Mouse (Mus musculus) mature B cell (primary cell): ENCODE data around the gene Crygd.
"Not testable (repeated sequence)": the region's sequence is repeated elsewhere in the genome, so short reads cannot be mapped to it uniquely, and the experiment has no call there.

ENCODE experiments used
- in situ Hi-C: fragments of 300-500 bp; cut with MboI; formaldehyde crosslinking; loops from 2 replicates; pipeline ENCODE4 v1.14.3; 2019

The Crygd gene

GRCm38 (mm10) chr1:65063352-65063751 is at the start of gene Crygd:
Crygd (minus strand) TSS chr1:65063452.
- in situ Hi-C loops = no loop called here

DNA sequence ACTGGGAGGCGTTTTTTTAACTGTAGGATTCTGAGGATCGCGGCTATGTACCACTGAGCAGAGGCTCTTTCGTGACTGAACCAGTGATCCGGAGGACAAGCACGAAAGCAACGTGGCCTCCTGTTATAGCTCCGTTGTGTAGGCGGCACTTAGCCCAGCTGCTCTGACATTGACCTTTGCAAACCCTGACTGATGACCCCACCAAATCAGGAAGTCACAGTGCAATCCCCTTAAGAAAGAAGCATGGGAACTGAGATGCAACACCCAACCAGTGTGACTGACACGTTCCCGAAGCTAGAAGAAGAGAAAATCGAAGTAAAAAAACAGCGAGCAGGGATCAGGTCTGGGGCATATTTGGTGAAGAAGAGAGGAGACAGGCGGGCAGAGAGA is 49.5 kb upstream of the Crygd start:
- in situ Hi-C loops = no loop called here

GRCm38 (mm10) chr1:65112031-65112806 is 49.0 kb upstream of the Crygd start:
- in situ Hi-C loops = no loop called here

DNA sequence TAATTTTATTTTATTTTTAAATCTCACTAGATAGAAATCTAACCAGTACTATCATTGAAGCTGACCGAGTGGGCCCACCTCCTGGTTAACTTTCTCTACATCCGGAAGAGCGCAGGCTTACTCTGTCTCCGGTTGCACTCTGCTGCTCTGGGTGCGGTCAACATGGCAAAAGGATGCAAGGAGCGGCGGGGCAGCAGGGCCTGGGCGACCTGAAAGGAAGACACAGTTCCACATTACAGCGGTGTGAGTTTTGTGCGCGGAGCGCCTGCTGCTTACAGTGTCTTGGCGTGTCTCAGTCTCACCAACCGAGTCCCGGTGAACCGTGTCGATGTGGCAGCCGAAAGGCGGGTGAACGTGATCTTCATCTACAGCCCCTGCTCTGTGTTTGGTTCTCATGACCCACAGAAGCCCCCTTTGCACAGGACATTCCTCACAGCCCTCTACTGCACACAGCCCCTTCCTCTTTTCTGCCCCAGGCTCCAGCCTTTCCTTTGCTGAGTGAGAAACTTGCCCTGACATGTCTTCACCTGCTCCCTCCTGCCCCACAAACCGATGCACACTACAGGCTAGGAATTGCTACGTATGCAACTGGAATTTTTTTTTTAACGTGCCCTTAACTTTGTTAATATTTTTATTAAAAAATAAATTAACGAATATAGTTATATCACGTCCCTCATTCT is 46.6 kb upstream of the Crygd start:
- in situ Hi-C loops = no loop called here

- in situ Hi-C loops = no loop called here
Observed at GRCm38 (mm10) chr1:65109196-65109595, 45.9 kb upstream of the Crygd start.

DNA sequence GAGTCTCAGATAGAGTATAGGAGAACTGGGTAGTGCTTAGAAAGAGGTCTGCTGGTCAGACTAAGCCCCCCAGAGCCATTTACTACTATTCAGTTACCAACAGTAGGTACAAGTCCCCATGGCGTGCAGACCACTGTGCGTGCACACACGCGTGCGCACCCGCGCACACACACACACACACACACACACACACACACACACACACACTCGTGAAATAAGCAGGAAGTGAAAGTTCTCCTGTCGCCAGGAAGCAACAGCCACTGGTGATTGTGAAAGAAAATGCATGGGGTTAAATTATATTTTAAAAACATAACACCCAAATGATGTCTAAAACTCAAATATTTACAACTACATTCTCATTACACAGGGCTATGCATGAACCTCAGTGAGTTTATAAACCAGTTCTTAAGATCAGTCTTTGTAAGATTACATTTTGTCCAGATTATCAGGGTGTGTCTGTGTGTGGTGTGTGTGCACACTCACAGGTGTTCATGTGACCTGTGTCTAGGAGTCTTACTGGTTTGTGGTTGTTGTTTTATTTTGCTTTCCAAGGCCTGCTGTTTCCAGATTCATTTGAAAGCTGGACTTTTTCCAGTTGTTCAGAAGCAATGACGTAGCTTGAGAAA is 44.5 kb upstream of the Crygd start:
- in situ Hi-C loops = no loop called here

DNA sequence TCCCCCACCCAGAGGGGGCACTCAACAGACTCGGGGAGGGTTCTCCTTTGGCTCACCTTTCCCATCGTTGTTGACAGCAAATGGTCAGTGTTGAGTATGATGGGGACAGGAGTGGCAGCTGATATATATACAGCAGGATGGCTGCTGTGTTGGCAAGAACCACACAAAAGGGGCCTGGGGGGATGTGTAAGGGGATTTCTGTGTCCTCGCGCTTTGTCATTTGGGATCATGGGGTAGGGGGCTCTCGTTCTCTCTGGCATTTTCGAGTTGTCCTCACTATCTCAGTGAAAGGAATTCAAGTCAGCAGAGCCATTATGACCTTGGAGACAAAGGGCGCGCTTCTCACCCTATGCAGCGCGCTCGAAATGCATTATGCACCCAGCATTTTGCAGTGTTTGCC is 40.0 kb upstream of the Crygd start, which contains the start of gene Cryga:
Gene Cryga (minus strand): TSS at position 101 of the 400 bp plus-strand sequence.
- in situ Hi-C loops = no loop called here

GRCm38 (mm10) chr1:65096953-65097352 is 33.7 kb upstream of the Crygd start:
- in situ Hi-C loops = no loop called here

DNA sequence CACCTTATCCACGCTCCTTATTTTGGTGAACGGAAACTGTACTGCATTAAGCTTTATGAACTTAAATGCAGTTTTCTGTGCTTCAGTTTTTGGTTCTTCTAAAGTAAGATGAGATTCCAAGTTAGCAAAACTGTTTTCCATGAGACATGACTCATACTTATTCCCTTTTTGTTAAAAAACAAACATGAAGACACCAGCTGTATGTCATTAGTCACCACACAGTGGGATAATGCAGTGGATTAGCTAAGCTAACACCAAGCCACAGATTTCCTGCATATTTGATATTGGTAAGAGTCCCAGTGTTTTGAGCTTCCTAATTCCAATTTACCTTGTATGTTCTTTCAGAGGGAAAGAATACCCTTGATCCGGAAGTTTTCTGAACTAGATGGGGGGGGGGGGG is 28.3 kb upstream of the Crygd start:
- in situ Hi-C loops = no loop called here

DNA sequence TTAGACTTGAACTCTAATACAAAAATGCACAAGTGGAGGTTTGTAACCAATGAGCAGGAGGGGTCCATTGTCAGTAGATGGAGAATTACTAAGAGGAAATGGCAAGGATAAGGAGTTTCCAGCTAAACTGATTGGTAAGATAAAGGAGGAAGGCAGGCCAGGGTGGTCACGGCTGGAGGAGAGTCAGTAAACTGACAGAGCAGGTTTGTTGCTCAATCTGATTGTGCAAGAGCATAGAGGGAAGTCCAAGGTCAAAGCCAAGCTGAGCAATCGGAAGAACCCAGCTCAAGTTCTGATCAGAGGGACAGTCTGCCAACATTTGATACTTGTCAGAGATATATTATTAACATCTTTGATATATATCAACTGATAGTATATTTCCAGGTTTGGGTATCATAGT is 27.1 kb upstream of the Crygd start:
- in situ Hi-C loops = no loop called here

GRCm38 (mm10) chr1:65088567-65089356 is 25.5 kb upstream of the Crygd start:
- in situ Hi-C loops = no loop called here

DNA sequence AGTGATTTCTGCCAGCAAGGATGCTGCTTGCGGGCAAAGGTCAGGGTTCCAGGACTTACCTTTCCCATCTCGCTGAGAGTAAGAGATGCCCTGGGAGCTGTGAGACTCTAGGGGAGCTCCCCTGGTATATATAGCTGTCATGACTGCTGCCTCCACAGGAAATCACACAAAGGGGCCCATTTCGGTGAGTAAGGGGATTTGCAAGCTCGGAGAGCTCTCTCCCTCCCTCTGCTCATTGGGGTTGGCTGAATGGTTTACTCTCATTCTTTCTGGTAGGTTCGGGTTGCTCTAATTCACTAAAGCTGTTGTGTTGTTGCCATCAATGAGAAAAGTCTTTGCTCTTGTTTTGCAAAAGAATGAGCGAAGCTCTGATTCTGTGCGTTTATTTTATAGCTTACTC is 18.9 kb upstream of the Crygd start, which contains the start of gene Crygb:
Gene Crygb (minus strand): TSS at position 101 of the 400 bp plus-strand sequence.
- in situ Hi-C loops = no loop called here

DNA sequence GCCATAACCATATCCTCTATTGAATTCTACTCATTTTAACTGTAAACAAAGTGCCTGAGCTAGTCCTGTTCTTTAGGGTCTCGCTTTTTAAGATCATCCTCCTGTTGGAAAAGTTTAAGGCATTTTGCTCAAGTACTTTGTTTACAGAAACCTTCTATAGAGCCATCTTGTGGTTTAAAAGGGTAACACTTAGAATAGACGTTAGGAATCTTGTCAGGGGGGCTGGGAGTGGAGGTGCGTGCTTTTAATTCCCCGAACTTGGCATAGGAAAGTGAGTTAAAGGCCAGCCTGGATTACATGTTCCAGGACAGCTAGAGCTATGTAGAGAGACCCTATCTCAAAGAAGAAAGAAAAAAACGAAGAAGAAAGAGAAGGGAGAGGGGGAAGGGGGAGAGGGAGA is 12.4 kb upstream of the Crygd start:
- in situ Hi-C loops = no loop called here

- in situ Hi-C loops = no loop called here
Observed at GRCm38 (mm10) chr1:65073589-65073988, 10.3 kb upstream of the Crygd start, which contains the start of gene Crygc. Crygc (minus strand) TSS chr1:65073689.

GRCm38 (mm10) chr1:65067842-65068241 is 4.6 kb upstream of the Crygd start:
- in situ Hi-C loops = no loop called here

- in situ Hi-C loops = no loop called here
Observed at GRCm38 (mm10) chr1:65064201-65064600, 949 bp upstream of the Crygd start.

- in situ Hi-C loops = no loop called here
Observed at GRCm38 (mm10) chr1:65052140-65052539, 11.1 kb downstream of the Crygd start.

- in situ Hi-C loops = no loop called here
Observed at GRCm38 (mm10) chr1:65051696-65052095, 11.6 kb downstream of the Crygd start.

DNA sequence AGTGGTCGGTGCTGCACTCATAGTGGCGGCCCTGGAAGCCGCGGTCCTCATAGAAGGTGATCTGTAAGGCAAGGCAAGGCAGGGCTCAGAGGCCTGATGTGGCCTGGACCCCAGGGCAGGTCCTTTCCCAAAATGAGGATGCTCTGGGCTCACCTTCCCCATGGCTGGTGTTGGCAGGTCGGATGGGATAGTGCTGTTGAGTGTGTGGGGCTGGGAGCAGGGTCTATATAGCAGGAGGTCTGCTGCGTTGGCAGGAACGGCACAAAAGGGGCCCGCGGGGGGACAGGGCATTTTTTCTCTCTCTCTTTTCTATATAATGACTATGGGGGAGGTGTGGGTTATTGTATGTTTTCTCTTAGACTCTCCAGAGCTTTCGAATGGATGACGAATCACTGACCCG is 12.3 kb downstream of the Crygd start, which contains the start of gene Cryge:
Gene Cryge (minus strand): TSS at position 198 of the 400 bp plus-strand sequence.
- in situ Hi-C loops = not testable (repeated sequence)

DNA sequence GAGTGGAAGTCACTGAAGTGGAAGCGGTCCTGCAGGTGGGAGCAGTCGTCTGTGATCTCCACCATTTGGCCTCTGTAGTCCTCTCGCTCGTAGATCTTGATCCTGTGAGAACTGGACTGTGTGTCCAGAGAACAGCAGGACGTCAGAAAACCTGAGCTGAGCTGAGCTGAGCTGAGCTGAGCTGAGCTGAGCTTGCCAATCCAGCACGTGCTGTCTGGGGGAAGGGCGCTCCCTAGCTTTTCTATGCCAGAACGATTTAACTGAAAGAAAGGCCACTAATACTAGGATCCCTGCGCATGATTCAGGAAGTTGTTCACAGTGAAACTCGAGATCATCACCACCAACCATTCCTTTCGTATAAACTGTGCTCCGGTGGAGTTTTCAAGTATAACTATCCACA is 14.5 kb downstream of the Crygd start:
- in situ Hi-C loops = no loop called here

- in situ Hi-C loops = no loop called here
Observed at GRCm38 (mm10) chr1:65046401-65047109, 16.7 kb downstream of the Crygd start.
